Mouse (Mus musculus): ENCODE data around the gene Cyp2c68.
"Not testable (repeated sequence)": the region's sequence is repeated elsewhere in the genome, so short reads cannot be mapped to it uniquely, and the experiment has no call there.

The Cyp2c68 gene

GRCm38 (mm10) chr19:39740920-39741319 is at the start of gene Cyp2c68:
TSS of gene Cyp2c68 (minus strand) at chr19:39741054.
- DNase-seq (ENCODE audit: low read depth, low spot score) = no peak

GRCm38 (mm10) chr19:39785458-39785857 is 44.6 kb upstream of the Cyp2c68 start:
- DNase-seq (ENCODE audit: low read depth, low spot score) = not testable (repeated sequence)

GRCm38 (mm10) chr19:39745357-39745756 is 4.5 kb upstream of the Cyp2c68 start:
- no peak for DNase-seq (ENCODE audit: low read depth, low spot score)

- not testable (repeated sequence) for DNase-seq (ENCODE audit: low read depth, low spot score)
Observed at GRCm38 (mm10) chr19:39744361-39744760, 3.5 kb upstream of the Cyp2c68 start.

GRCm38 (mm10) chr19:39711116-39711515 is 29.7 kb downstream of the Cyp2c68 start:
- not testable (repeated sequence) for DNase-seq (ENCODE audit: low read depth, low spot score)

GRCm38 (mm10) chr19:39665650-39666049 is 75.2 kb downstream of the Cyp2c68 start:
- DNase-seq (ENCODE audit: low read depth, low spot score) = not testable (repeated sequence)

- DNase-seq (ENCODE audit: low read depth, low spot score) = no peak
Observed at GRCm38 (mm10) chr19:39652381-39652780, 88.5 kb downstream of the Cyp2c68 start.

GRCm38 (mm10) chr19:39648938-39649337 is 91.9 kb downstream of the Cyp2c68 start, which contains the start of gene Cyp2c67:
TSS of gene Cyp2c67 (minus strand) at chr19:39649051.
- no peak for DNase-seq (ENCODE audit: low read depth, low spot score)

- no peak for DNase-seq (ENCODE audit: low read depth, low spot score)
Observed at GRCm38 (mm10) chr19:39647519-39647918, 93.3 kb downstream of the Cyp2c68 start.

- not testable (repeated sequence) for DNase-seq (ENCODE audit: low read depth, low spot score)
Observed at GRCm38 (mm10) chr19:39644551-39644950, 96.3 kb downstream of the Cyp2c68 start.

Data from A20 (cell line).